Mouse (Mus musculus) kidney, postnatal 25 days (tissue): ENCODE measurements around the gene Gpr183.

ENCODE experiments used
- DNase-seq, 2 experiments: peaks; one replicate each; pipeline ENCODE4 v3.0.0; 2021; ENCODE audit warnings: mixed read lengths in 2 of 2

The Gpr183 gene

GRCm38 (mm10) chr14:121929243-121929951 is 35.6 kb downstream of the Gpr183 start:
- DNase-seq = peak in 1 of 2 experiments; percentile 1

GRCm38 (mm10) chr14:121928375-121929137 is 36.4 kb downstream of the Gpr183 start:
- DNase-seq = peak in 1 of 2 experiments; percentile 79

- peak in 1 of 2 experiments; percentile 1 for DNase-seq
Observed at GRCm38 (mm10) chr14:121927451-121927850, 37.5 kb downstream of the Gpr183 start.

- DNase-seq = peak in 1 of 2 experiments; percentile 1
Observed at GRCm38 (mm10) chr14:121926901-121927300, 38.1 kb downstream of the Gpr183 start.

GRCm38 (mm10) chr14:121924876-121925275 is 40.1 kb downstream of the Gpr183 start:
- DNase-seq = no peak

- DNase-seq = peak in 1 of 2 experiments; percentile 0
Observed at GRCm38 (mm10) chr14:121922731-121923130, 42.3 kb downstream of the Gpr183 start.

GRCm38 (mm10) chr14:121922016-121922415 is 43.0 kb downstream of the Gpr183 start:
- peak in 1 of 2 experiments; percentile 0 for DNase-seq

- peak; percentile 84 to 88 for DNase-seq
Observed at GRCm38 (mm10) chr14:121920511-121921124, 44.4 kb downstream of the Gpr183 start.

GRCm38 (mm10) chr14:121919752-121920151 is 45.2 kb downstream of the Gpr183 start:
- peak in 1 of 2 experiments; percentile 24 for DNase-seq

GRCm38 (mm10) chr14:121918266-121918665 is 46.7 kb downstream of the Gpr183 start:
- DNase-seq = no peak

GRCm38 (mm10) chr14:121916311-121917094 is 48.5 kb downstream of the Gpr183 start:
- DNase-seq = no peak

- no peak for DNase-seq
Observed at GRCm38 (mm10) chr14:121915621-121916020, 49.4 kb downstream of the Gpr183 start, which contains the start of gene Gpr18. Gpr18 (minus strand) TSS chr14:121915781.

GRCm38 (mm10) chr14:121915143-121915542 is 49.9 kb downstream of the Gpr183 start:
- no peak for DNase-seq

- peak in 1 of 2 experiments; percentile 7 for DNase-seq
Observed at GRCm38 (mm10) chr14:121912501-121912900, 52.5 kb downstream of the Gpr183 start.

GRCm38 (mm10) chr14:121909868-121910267 is 55.1 kb downstream of the Gpr183 start:
- no peak for DNase-seq

- DNase-seq = no peak
Observed at GRCm38 (mm10) chr14:121906992-121907681, 57.9 kb downstream of the Gpr183 start.

- no peak for DNase-seq
Observed at GRCm38 (mm10) chr14:121906341-121906991, 58.5 kb downstream of the Gpr183 start.

GRCm38 (mm10) chr14:121904754-121905153 is 60.2 kb downstream of the Gpr183 start:
- DNase-seq = no peak

GRCm38 (mm10) chr14:121903381-121903876 is 61.6 kb downstream of the Gpr183 start:
- no peak for DNase-seq
